Mouse (Mus musculus) erythroblast, embryonic 14.5 days (primary cell): ENCODE data around the gene Arl2.

Experiments
- GATA1 ChIP-seq: IDR thresholded peaks from 2 replicates; pipeline ENCODE4 v1.6.1; 2012; ENCODE audit warnings: low read length, inconsistent platforms, mixed read lengths
- TAL1 ChIP-seq: IDR thresholded peaks from 3 replicates; pipeline ENCODE4 v1.6.1; 2012; ENCODE audit warnings: low read length, inconsistent platforms, mixed read lengths

- TF ChIP-seq GATA1 (no peak), TAL1 (no peak)
Observed at GRCm38 (mm10) chr19:6163872-6164547, 22.7 kb upstream of the Arl2 start.
